Mouse (Mus musculus) liver, embryonic 14.5 days (tissue): ENCODE data around the gene Tcf21. TPM values are rescaled to one million over a fixed set of nuclear protein-coding genes. Genes with fewer than 3 reads are reported as not detected.

Source experiments
- ATAC-seq: fragments of 200-750 bp; cut with Nextera tagmentation; 2 replicates; pipeline ENCODE4 v1.8.0; 2017; ENCODE audit warnings: moderate number of reproducible peaks, mild to moderate bottlenecking, moderate library complexity; ENCODE audit not compliant: insufficient read depth
- DNase-seq, 3 experiments: peaks; one replicate each; pipeline ENCODE4 v3.0.0-alpha.2; 2012 to 2013; ENCODE audit warnings: low read depth in 3 of 3, low spot score in 3 of 3
- H3K27ac ChIP-seq: fragments of 300-500 bp; sonication (generic); 2 replicates; pipeline ENCODE4 v1.5.1; 2014; ENCODE audit warnings: moderate library complexity, mild to moderate bottlenecking, control low read depth, inconsistent platforms
- H3K27me3 ChIP-seq: fragments of 300-500 bp; sonication (generic); 2 replicates; pipeline ENCODE4 v1.6.1; 2014; ENCODE audit warnings: mild to moderate bottlenecking, low read length, moderate library complexity; ENCODE audit not compliant: control insufficient read depth, insufficient read depth
- H3K36me3 ChIP-seq: fragments of 300-500 bp; sonication (generic); replicated peaks from 2 replicates; pipeline ENCODE4 v1.6.1; 2014; ENCODE audit warnings: low read depth; ENCODE audit not compliant: control insufficient read depth, insufficient read depth
- H3K4me1 ChIP-seq, 2 experiments: fragments of 200-500 bp in 1 of 2; fragments of 300-500 bp in 1 of 2; sonication (generic) in 1 of 2; replicated peaks; 2 replicates each; pipeline ENCODE4 v1.6.1; 2012 to 2014; ENCODE audit warnings: antibody characterized with exemption in 1 of 2, inconsistent platforms in 1 of 2, low read length in 1 of 2; ENCODE audit not compliant: control insufficient read depth in 2 of 2, insufficient read depth in 2 of 2
- H3K4me2 ChIP-seq: fragments of 300-500 bp; sonication (generic); 2 replicates; pipeline ENCODE4 v1.6.1; 2014; ENCODE audit warnings: low read depth, mild to moderate bottlenecking, control low read depth, moderate library complexity
- H3K4me3 ChIP-seq, 2 experiments: fragments of 200-500 bp in 1 of 2; fragments of 300-500 bp in 1 of 2; sonication (generic) in 1 of 2; 2 replicates each; pipeline ENCODE4 v1.5.1; 2012 to 2014; ENCODE audit warnings: low read depth in 2 of 2, low read length in 2 of 2, mild to moderate bottlenecking in 2 of 2, control low read depth in 1 of 2, inconsistent platforms in 1 of 2, moderate library complexity in 1 of 2; ENCODE audit not compliant: insufficient read depth in 1 of 2
- H3K9ac ChIP-seq: fragments of 300-500 bp; sonication (generic); replicated peaks from 2 replicates; pipeline ENCODE4 v1.6.1; 2014; ENCODE audit warnings: mild to moderate bottlenecking, control low read depth, moderate library complexity
- H3K9me3 ChIP-seq: fragments of 300-500 bp; sonication (generic); 2 replicates; pipeline ENCODE4 v1.6.1; 2016; ENCODE audit warnings: low read length, mixed read lengths; ENCODE audit not compliant: control insufficient read depth
- CTCF ChIP-seq: IDR thresholded peaks from 2 replicates; pipeline ENCODE4 v1.5.1; 2016; ENCODE audit warnings: antibody characterized with exemption, low read depth, control low read depth
- EP300 ChIP-seq: IDR thresholded peaks from 2 replicates; pipeline ENCODE4 v1.6.1; 2016; ENCODE audit warnings: antibody characterized with exemption, low read depth
- WGBS: fragments of 180-500 bp; shearing (Covaris S2); extraction: QIAGEN DNeasy Blood & Tissue Kit; methylation state at CpG from one replicate; pipeline ENCODE4 v1.1.7; 2014; ENCODE audit not compliant: insufficient replicate concordance; 5-methylcytosine and 5-hydroxymethylcytosine counted together
- polyA plus RNA-seq, 2 experiments: library from polyadenylated mRNA; depleted of rRNA in 1 of 2; stranded (reverse) in 1 of 2; unstranded in 1 of 2; fragments of >200 nt; fragmentation: Nextera tagmentation in 1 of 2; extraction: Ambion mirVana in 1 of 2; gene quantifications; 2 replicates each; pipeline versions ENCODE4 v1.2.1 to v1.2.3; 2012 to 2014

Tcf21 gene
- polyA plus RNA-seq (2012; rRNA removed) (4.5 and 5.2 TPM in 2 replicates), polyA plus RNA-seq (2014; fragmentation: Nextera tagmentation; extraction: Ambion mirVana) (4.2 TPM in 2 replicates)

GRCm38 (mm10) chr10:22819871-22820590 lies at the start of gene Tcf21:
Tcf21 (minus strand) TSS chr10:22820174.
- DNase-seq: no peak
- WGBS: 3% methylated on average over 20 of the region's 20 CpGs
- H3K27me3 ChIP-seq: peaks cover 63% of the 10 kb centered on the region

GRCm38 (mm10) chr10:22868386-22868918 lies 48.5 kb upstream of the Tcf21 start:
- Histone ChIP-seq H3K9ac (no peak overlapping the region), H3K36me3 (no peaks in the 10 kb centered on the region), H3K4me3 (no peak overlapping the region), H3K4me1 (no peaks in the 10 kb centered on the region; a peak in 1 of 4 replicates), H3K27ac (no peak overlapping the region), H3K9me3 (no peaks in the 10 kb centered on the region), H3K27me3 (no peaks in the 10 kb centered on the region), H3K4me2 (no peak overlapping the region)
- WGBS: 48% methylated on average over 8 of the region's 8 CpGs
- TF ChIP-seq EP300: no peak
- no peak for ATAC-seq
- no peak for DNase-seq

More at GRCm38 (mm10) chr10:22819871-22820590, at the start of gene Tcf21:
- Histone ChIP-seq H3K4me2 (no peak within 1 kb of the TSS), H3K9me3 (no peaks in the 10 kb centered on the region), H3K27ac (no peak within 1 kb of the TSS), H3K4me3 (peak within 1 kb of the TSS; percentile 14 to 23), H3K9ac (no peak within 1 kb of the TSS), H3K4me1 (no peaks in the 10 kb centered on the region), H3K36me3 (no peaks in the 10 kb centered on the region)
- no peak for TF ChIP-seq EP300
- TF ChIP-seq CTCF: no peak
- no peak for ATAC-seq

- no peak overlapping the region for H3K4me2 ChIP-seq
- DNase-seq (no peak), ATAC-seq (no peak)
- H3K36me3 ChIP-seq: no peaks in the 10 kb centered on the region
- H3K27me3 ChIP-seq: no peaks in the 10 kb centered on the region
- H3K4me1 ChIP-seq: no peaks in the 10 kb centered on the region; a peak in 1 of 4 replicates
- no peak overlapping the region for H3K27ac ChIP-seq
- H3K4me3 ChIP-seq: no peak overlapping the region
- 27% methylated on average over 2 of the region's 2 CpGs for WGBS
- no peak overlapping the region for H3K9ac ChIP-seq
- H3K9me3 ChIP-seq: no peaks in the 10 kb centered on the region
- TF ChIP-seq CTCF: no peak
- TF ChIP-seq EP300: no peak
These were observed 47.2 kb upstream of the Tcf21 start for GRCm38 (mm10) chr10:22867210-22867609.

- Histone ChIP-seq H3K4me2 (no peak overlapping the region), H3K27me3 (no peaks in the 10 kb centered on the region), H3K4me1 (peaks cover 0 to 15% of the 10 kb centered on the region in 2 experiments; a peak in 3 of 4 replicates), H3K27ac (no peak overlapping the region), H3K9me3 (no peaks in the 10 kb centered on the region), H3K36me3 (no peaks in the 10 kb centered on the region), H3K9ac (no peak overlapping the region), H3K4me3 (no peak overlapping the region)
- peak; percentile 55 for TF ChIP-seq CTCF
- no peak for TF ChIP-seq EP300
- 25% methylated on average over 9 of the region's 9 CpGs for WGBS
- DNase-seq: no peak
- ATAC-seq: no peak
These were observed 38.1 kb upstream of the Tcf21 start for GRCm38 (mm10) chr10:22858111-22858510.

DNA sequence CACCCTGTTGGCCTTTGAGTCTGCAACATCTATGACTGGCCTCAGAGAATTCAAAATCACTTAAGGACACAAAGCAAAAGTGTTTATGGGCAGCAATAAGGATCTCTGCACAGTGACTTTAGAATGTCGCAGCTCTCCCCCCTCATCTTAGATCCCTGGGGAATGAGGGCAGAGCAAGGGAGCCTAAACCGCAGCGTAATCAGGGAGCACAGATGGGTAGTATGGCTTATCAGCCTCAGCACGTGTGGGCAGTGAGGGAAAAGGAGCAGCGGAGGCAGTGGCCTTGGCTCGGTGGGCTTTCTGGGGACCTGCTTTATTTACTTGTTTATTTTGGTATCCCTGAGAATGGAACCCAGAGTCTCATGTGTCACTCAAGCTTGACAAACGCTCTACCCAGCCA lies 34.4 kb upstream of the Tcf21 start:
- H3K9me3 ChIP-seq: no peaks in the 10 kb centered on the region
- DNase-seq: peak; percentile 11 to 23 (median 16)
- H3K4me2 ChIP-seq: peak overlapping the region; percentile 26
- H3K9ac ChIP-seq: no peak overlapping the region
- no peak overlapping the region for H3K4me3 ChIP-seq
- ATAC-seq: peak; percentile 78
- WGBS: 13% methylated on average over 7 of the region's 7 CpGs
- H3K27me3 ChIP-seq: no peaks in the 10 kb centered on the region
- no peak overlapping the region for H3K27ac ChIP-seq
- peak; percentile 48 for TF ChIP-seq EP300
- no peak for TF ChIP-seq CTCF
- H3K4me1 ChIP-seq: peaks cover 0 to 15% of the 10 kb centered on the region in 2 experiments; a peak in 3 of 4 replicates
- no peaks in the 10 kb centered on the region for H3K36me3 ChIP-seq
